Mouse (Mus musculus) cerebellum, adult 9-10 months (tissue): ENCODE measurements around the gene Etl4.
A peak's percentile ranks its signal among the peaks of the same experiment; 100 is the strongest.
"Not testable (repeated sequence)": the region's sequence is repeated elsewhere in the genome, so short reads cannot be mapped to it uniquely, and the experiment has no call there.

Experiments used
- DNase-seq: peaks from one replicate; pipeline ENCODE4 v3.0.0; 2022

Gene Etl4

GRCm38 (mm10) chr2:20336176-20336575 is 426.6 kb downstream of the Etl4 start:
- DNase-seq, result peak; percentile 41

- no peak for DNase-seq
Observed at GRCm38 (mm10) chr2:20339016-20339734, 429.6 kb downstream of the Etl4 start.

- no peak for DNase-seq
Observed at GRCm38 (mm10) chr2:20339919-20340318, 430.3 kb downstream of the Etl4 start.

GRCm38 (mm10) chr2:20346873-20347272 is 437.3 kb downstream of the Etl4 start:
- DNase-seq, result no peak

- DNase-seq, result no peak
Observed at GRCm38 (mm10) chr2:20349268-20349667, 439.7 kb downstream of the Etl4 start.

GRCm38 (mm10) chr2:20352796-20353195 is 443.2 kb downstream of the Etl4 start:
- DNase-seq, result no peak

GRCm38 (mm10) chr2:20377026-20377425 is 467.4 kb downstream of the Etl4 start:
- DNase-seq, result no peak

GRCm38 (mm10) chr2:20380874-20381273 is 471.3 kb downstream of the Etl4 start:
- DNase-seq, result not testable (repeated sequence)

- no peak for DNase-seq
Observed at GRCm38 (mm10) chr2:20394083-20394482, 484.5 kb downstream of the Etl4 start.

GRCm38 (mm10) chr2:20396978-20397377 is 487.4 kb downstream of the Etl4 start:
- no peak for DNase-seq

GRCm38 (mm10) chr2:20400556-20400955 is 491.0 kb downstream of the Etl4 start:
- DNase-seq, result no peak

GRCm38 (mm10) chr2:20404395-20404794 is 494.8 kb downstream of the Etl4 start:
- no peak for DNase-seq

GRCm38 (mm10) chr2:20407101-20407500 is 497.5 kb downstream of the Etl4 start:
- no peak for DNase-seq

GRCm38 (mm10) chr2:20414856-20415255 is 505.3 kb downstream of the Etl4 start:
- DNase-seq, result no peak

GRCm38 (mm10) chr2:20416934-20417614 is 507.5 kb downstream of the Etl4 start:
- DNase-seq, result no peak

- DNase-seq, result no peak
Observed at GRCm38 (mm10) chr2:20417998-20418397, 508.4 kb downstream of the Etl4 start.

- peak; percentile 30 for DNase-seq
Observed at GRCm38 (mm10) chr2:20419975-20420374, 510.4 kb downstream of the Etl4 start.

- DNase-seq, result peak; percentile 4
Observed at GRCm38 (mm10) chr2:20422275-20422674, 512.7 kb downstream of the Etl4 start.

GRCm38 (mm10) chr2:20433656-20434055 is 524.1 kb downstream of the Etl4 start:
- no peak for DNase-seq

- DNase-seq, result no peak
Observed at GRCm38 (mm10) chr2:20435530-20435929, 526.0 kb downstream of the Etl4 start.

- DNase-seq, result no peak
Observed at GRCm38 (mm10) chr2:20442731-20443130, 533.2 kb downstream of the Etl4 start.

GRCm38 (mm10) chr2:20443671-20444440 is 534.3 kb downstream of the Etl4 start:
- no peak for DNase-seq
